Mouse (Mus musculus): Measurements from ENCODE around the gene Aph1b.

DNA sequence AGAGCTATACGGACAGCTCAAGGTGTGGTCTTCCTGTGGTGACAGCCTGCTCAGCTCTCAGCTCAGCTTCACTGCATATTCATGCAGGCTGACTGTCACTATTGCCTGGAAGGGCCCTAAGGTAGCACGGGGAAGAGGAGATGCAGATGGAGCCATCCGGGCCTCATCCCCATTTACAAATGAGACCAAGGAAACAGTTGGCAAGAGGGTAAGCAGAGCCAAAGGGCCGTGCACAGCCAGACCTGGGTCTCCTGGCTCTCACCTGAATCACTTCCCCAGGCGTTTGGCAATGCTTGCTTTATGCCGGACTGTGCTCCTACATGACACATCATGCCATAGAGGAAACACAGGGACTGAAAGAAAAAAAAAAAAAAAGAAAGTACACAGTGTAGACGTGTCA is 68.0 kb downstream of the Aph1b start:
- no peak for TF ChIP-seq CTCF (conservative IDR thresholded peaks at IDR 0.05; ENCODE audit: low read length)
- no peak for TF ChIP-seq NANOG (IDR thresholded peaks at IDR 0.05; ENCODE audit: borderline replicate concordance, low read length)
